Comparison of ENCODE assay signal across 8 mouse cellular contexts in the genomic region with DNA sequence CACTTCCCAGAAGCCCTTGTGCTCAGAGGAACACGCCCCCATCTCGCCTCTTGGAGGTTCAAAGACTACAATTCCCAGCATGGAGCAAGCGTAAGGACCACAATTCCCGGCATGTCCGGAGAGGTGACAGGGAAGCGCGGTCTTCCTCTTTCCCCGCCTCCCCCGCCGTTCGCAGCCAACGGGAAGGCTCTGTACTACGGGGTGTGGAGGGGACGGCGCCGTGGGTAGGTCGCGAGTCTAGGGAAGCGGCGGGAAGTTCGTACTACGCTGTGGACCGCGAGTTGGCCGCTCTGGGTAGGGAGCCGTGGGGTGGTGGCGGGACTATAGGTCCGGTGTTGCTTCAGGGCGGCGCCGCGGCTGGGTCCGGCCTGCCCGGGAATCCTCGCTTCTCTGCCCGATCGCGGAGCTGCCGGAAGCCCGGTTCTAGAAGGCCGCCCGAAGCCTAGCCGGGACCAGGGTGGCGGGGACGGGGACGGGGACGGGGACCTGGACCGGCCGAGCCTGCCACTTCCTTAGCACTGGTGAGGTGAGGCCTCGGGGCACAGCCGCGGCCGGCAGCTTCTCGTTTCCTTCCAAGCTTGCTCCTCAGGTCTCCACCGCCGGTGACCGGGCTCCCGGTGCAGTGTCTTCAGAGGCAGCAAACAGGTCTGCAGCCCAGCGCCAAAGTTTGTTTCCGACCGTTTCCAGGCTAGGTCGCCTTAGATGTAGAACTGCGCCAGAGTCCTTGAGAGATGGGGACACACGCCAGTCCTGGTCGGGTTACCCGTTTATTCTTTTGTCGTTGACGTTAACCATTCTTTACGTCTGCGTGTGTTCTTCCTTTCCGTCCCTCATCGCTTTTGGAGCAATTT. TPM values are rescaled to one million over a fixed set of nuclear protein-coding genes. Genes with fewer than 3 reads are reported as not detected.
DNase-seq lines count a peak whose midpoint lies in the region; ATAC-seq and TF ChIP-seq lines count a peak whose summit lies in the region.

Gene Vrk1 (plus strand): TSS at position 164 of the 851 bp plus-strand sequence.

- H3K9me3 ChIP-seq in hindbrain, postnatal 0 days (ENCODE audit: low read length) = no peaks in the 10 kb centered on the region

- intact Hi-C loops in gastrocnemius, adult 2 months (cut with DNase I) = loop anchor here (5.0 to 10.0 kb wide), 2 partner anchors 42 to 325 kb away; partner anchors contain the start of genes Atg2b and Gskip
- intact Hi-C loops in left cerebral cortex, adult 2 months (cut with DNase I) = no loop called here

- H3K4me2 ChIP-seq in hindbrain, postnatal 0 days (ENCODE audit: low read depth, low read length) = peak within 1 kb of the TSS; percentile 92

- WGBS in hindbrain, postnatal 0 days = under 1% methylated on average over 58 of the region's 72 CpGs

- no peaks in the 10 kb centered on the region for H3K36me3 ChIP-seq in hindbrain, postnatal 0 days (ENCODE audit: insufficient read depth, low read length)

- no peak for TF ChIP-seq CTCF in gastrocnemius, adult 2 months (IDR thresholded peaks at IDR 0.05)
- peak; percentile 20; the same call in 1 of the 2 replicates for TF ChIP-seq CTCF in hindbrain, postnatal 0 days (IDR thresholded peaks at IDR 0.05; ENCODE audit: low read depth)
- TF ChIP-seq CTCF in left cerebral cortex, adult 2 months (IDR thresholded peaks at IDR 0.05) = no peak; the same call in 1 of the 2 replicates

- ATAC-seq in common myeloid progenitor, adult 5-6 weeks (replicated peaks; ENCODE audit: low read depth, poor library complexity, severe bottlenecking) = peak; percentile 97
- ATAC-seq in hindbrain, postnatal 0 days = peak; percentile 100
- ATAC-seq in megakaryocyte, adult 5-6 weeks (ENCODE audit: poor library complexity, severe bottlenecking) = peak; percentile 95

- DNase-seq in ZHBTc4 (ENCODE audit: low read depth, low spot score) = peak; percentile 98
- DNase-seq in gastrocnemius, adult 2 months = peak; percentile 96
- DNase-seq in hindbrain, postnatal 0 days (ENCODE audit: low spot score) = peak; percentile 99
- peak; percentile 94 to 96 for DNase-seq in left cerebral cortex, adult 2 months (ENCODE audit: extremely low spot score in 1 of 2, low spot score in 2 of 2)
- peak; percentile 97 to 98 for DNase-seq in right cerebral cortex, adult 2 months (ENCODE audit: low spot score in 2 of 2)
- peak; percentile 95 for DNase-seq in urinary bladder, postnatal 14 days (ENCODE audit: low spot score)

- peak within 1 kb of the TSS; percentile 75 for H3K4me3 ChIP-seq in gastrocnemius, adult 2 months
- H3K4me3 ChIP-seq in hindbrain, postnatal 0 days (ENCODE audit: low read length) = peak within 1 kb of the TSS; percentile 94
- H3K4me3 ChIP-seq in left cerebral cortex, adult 2 months = peak within 1 kb of the TSS; percentile 85

- H3K4me1 ChIP-seq in hindbrain, postnatal 0 days (ENCODE audit: insufficient read depth, low read length) = no peaks in the 10 kb centered on the region

- peak within 1 kb of the TSS; percentile 84 for H3K27ac ChIP-seq in gastrocnemius, adult 2 months
- peak within 1 kb of the TSS; percentile 32; the same call in 1 of the 2 replicates for H3K27ac ChIP-seq in hindbrain, postnatal 0 days
- peak within 1 kb of the TSS; percentile 13; the same call in 1 of the 2 replicates for H3K27ac ChIP-seq in left cerebral cortex, adult 2 months

- peak within 1 kb of the TSS; percentile 62 for H3K9ac ChIP-seq in hindbrain, postnatal 0 days (replicated peaks; ENCODE audit: low read length)

- H3K27me3 ChIP-seq in hindbrain, postnatal 0 days (ENCODE audit: insufficient read depth, low read length) = no peaks in the 10 kb centered on the region

RNA-seq across cellular contexts. Expression of gene Vrk1, which starts in this region (rescaled TPM):
- 152 and 167 TPM in 2 replicates for total RNA-seq in common myeloid progenitor, adult 5-6 weeks (2017)
- 1 to 10 TPM; 4.0 to 5.0 TPM for total RNA-seq in gastrocnemius, adult 2 months (2021)
- total RNA-seq in hindbrain, postnatal 0 days (2014; rRNA removed) = 13.5 and 17.7 TPM in 2 replicates
- 32.0 and 35.8 TPM in 2 replicates for polyA plus RNA-seq in hindbrain, postnatal 0 days (2015; fragmentation: Nextera tagmentation; extraction: Ambion mirVana)
- total RNA-seq in left cerebral cortex, adult 2 months (2021) = 10 to 100 TPM; 12.9 to 13.0 TPM
- total RNA-seq in megakaryocyte, adult 5-6 weeks (2015) = 133 and 142 TPM in 2 replicates
- 184 and 208 TPM in 2 replicates for total RNA-seq in megakaryocyte, adult 5-6 weeks (2017)

Comparison
In these comparisons a context has a peak if more than half of its experiments do, and no peak if none do; other contexts are left out.
1. Peak in every context shown above with its lines: DNase-seq, ATAC-seq, H3K4me3 ChIP-seq and H3K27ac ChIP-seq.
2. H3K27ac ChIP-seq: peak in every context shown above with its lines; median percentile 84 in gastrocnemius, adult 2 months; 32 in hindbrain, postnatal 0 days; 13 in left cerebral cortex, adult 2 months.